Mouse (Mus musculus) limb, embryonic 11.5 days (tissue): ENCODE results near the gene Mndal. TPM values are rescaled to one million over a fixed set of nuclear protein-coding genes. Genes with fewer than 3 reads are reported as not detected.
A peak's percentile ranks its signal among the peaks of the same experiment; 100 is the strongest.
"Not testable (repeated sequence)": the region's sequence is repeated elsewhere in the genome, so short reads cannot be mapped to it uniquely, and the experiment has no call there.

Source experiments
- ATAC-seq: fragments of 200-750 bp; cut with Nextera tagmentation; 2 replicates; pipeline ENCODE4 v1.8.0; 2017; ENCODE audit warnings: low read depth; ENCODE audit not compliant: insufficient number of reproducible peaks, low FRiP score, low TSS enrichment
- DNase-seq: peaks from one replicate; pipeline ENCODE4 v3.0.0-alpha.2; 2015; ENCODE audit warnings: low spot score
- H3K27ac ChIP-seq: fragments of 300-500 bp; sonication (generic); replicated peaks from 2 replicates; pipeline ENCODE4 v1.5.1; 2014; ENCODE audit warnings: low read depth, mild to moderate bottlenecking, low read length
- H3K27me3 ChIP-seq: fragments of 300-500 bp; sonication (generic); 2 replicates; pipeline ENCODE4 v1.6.1; 2014; ENCODE audit warnings: mild to moderate bottlenecking, low read length, mixed read lengths; ENCODE audit not compliant: control insufficient read depth, insufficient read depth
- H3K36me3 ChIP-seq: fragments of 300-500 bp; sonication (generic); 2 replicates; pipeline ENCODE4 v1.6.1; 2014; ENCODE audit warnings: mild to moderate bottlenecking, low read length, moderate library complexity, mixed read lengths; ENCODE audit not compliant: control insufficient read depth, insufficient read depth
- H3K4me1 ChIP-seq: fragments of 300-500 bp; sonication (generic); 2 replicates; pipeline ENCODE4 v1.6.1; 2014; ENCODE audit warnings: low read length, mixed read lengths; ENCODE audit not compliant: control insufficient read depth, insufficient read depth
- H3K4me2 ChIP-seq: fragments of 300-500 bp; sonication (generic); 2 replicates; pipeline ENCODE4 v1.6.1; 2014; ENCODE audit warnings: low read depth, mild to moderate bottlenecking, moderate library complexity; ENCODE audit not compliant: severe bottlenecking
- H3K4me3 ChIP-seq: fragments of 300-500 bp; sonication (generic); 2 replicates; pipeline ENCODE4 v1.5.1; 2014; ENCODE audit warnings: low read depth, low read length
- H3K9ac ChIP-seq: fragments of 300-500 bp; sonication (generic); 2 replicates; pipeline ENCODE4 v1.6.1; 2014; ENCODE audit warnings: mild to moderate bottlenecking, low read length
- H3K9me3 ChIP-seq: fragments of 300-500 bp; sonication (generic); 2 replicates; pipeline ENCODE4 v1.6.1; 2016; ENCODE audit warnings: low read length; ENCODE audit not compliant: control insufficient read depth
- WGBS: fragments of 180-500 bp; shearing (Covaris S2); extraction: QIAGEN DNeasy Blood & Tissue Kit; methylation state at CpG from one replicate; pipeline ENCODE4 v1.1.7; 2014; 5-methylcytosine and 5-hydroxymethylcytosine counted together
- polyA plus RNA-seq: library from polyadenylated mRNA; unstranded; fragments of >200 nt; fragmentation: Nextera tagmentation; extraction: Ambion mirVana; gene quantifications from 2 replicates; pipeline ENCODE4 v1.2.1, GENCODE M21; 2014

The Mndal gene
- polyA plus RNA-seq, 1 experiment from 2014 or later, result 0.32 TPM

GRCm38 (mm10) chr1:173878264-173878663 lies 64.0 kb downstream of the Mndal start:
- WGBS, result 90% methylated on average over 6 of the region's 6 CpGs
- DNase-seq, H3K27me3 ChIP-seq, H3K27ac ChIP-seq, H3K4me3 ChIP-seq, H3K9ac ChIP-seq, H3K4me1 ChIP-seq, H3K36me3 ChIP-seq, ATAC-seq, H3K9me3 ChIP-seq, H3K4me2 ChIP-seq: not testable (repeated sequence)

GRCm38 (mm10) chr1:173877125-173877524 lies 65.2 kb downstream of the Mndal start:
- H3K27ac ChIP-seq, H3K4me1 ChIP-seq, H3K9ac ChIP-seq, H3K4me3 ChIP-seq, H3K36me3 ChIP-seq, H3K9me3 ChIP-seq, DNase-seq, H3K27me3 ChIP-seq, ATAC-seq, H3K4me2 ChIP-seq: not testable (repeated sequence)
- 70% methylated on average over 1 of the region's 1 CpGs for WGBS

GRCm38 (mm10) chr1:173868586-173868985 lies 73.7 kb downstream of the Mndal start:
- H3K9me3 ChIP-seq, DNase-seq: not testable (repeated sequence)
- 79% methylated on average over 1 of the region's 1 CpGs for WGBS

GRCm38 (mm10) chr1:173866504-173866903 lies 75.8 kb downstream of the Mndal start:
- H3K27me3 ChIP-seq, result no peaks in the 10 kb centered on the region
- H3K9ac ChIP-seq, result no peak overlapping the region
- H3K4me2 ChIP-seq, result no peak overlapping the region
- no peaks in the 10 kb centered on the region for H3K4me1 ChIP-seq
- ATAC-seq (no peak), DNase-seq (no peak)
- H3K36me3 ChIP-seq, result no peaks in the 10 kb centered on the region
- no peak overlapping the region for H3K4me3 ChIP-seq
- WGBS, result 86% methylated on average over 12 of the region's 12 CpGs
- H3K27ac ChIP-seq, result no peak overlapping the region
- no peaks in the 10 kb centered on the region for H3K9me3 ChIP-seq

More at GRCm38 (mm10) chr1:173868586-173868985, 73.7 kb downstream of the Mndal start:
- ATAC-seq, H3K36me3 ChIP-seq, H3K4me3 ChIP-seq, H3K4me1 ChIP-seq, H3K27ac ChIP-seq, H3K27me3 ChIP-seq, H3K9ac ChIP-seq, H3K4me2 ChIP-seq: not testable (repeated sequence)

GRCm38 (mm10) chr1:173853711-173854110 lies 88.6 kb downstream of the Mndal start:
- not testable (repeated sequence) for DNase-seq, H3K9ac ChIP-seq, ATAC-seq

GRCm38 (mm10) chr1:173852853-173853252 lies 89.4 kb downstream of the Mndal start:
- not testable (repeated sequence) for H3K27ac ChIP-seq, H3K9me3 ChIP-seq, H3K4me2 ChIP-seq, H3K9ac ChIP-seq, H3K36me3 ChIP-seq, DNase-seq, H3K4me3 ChIP-seq, ATAC-seq, H3K27me3 ChIP-seq, H3K4me1 ChIP-seq
- WGBS, result 63% methylated on average over 4 of the region's 4 CpGs

More at GRCm38 (mm10) chr1:173853711-173854110, 88.6 kb downstream of the Mndal start:
- not testable (repeated sequence) for H3K27ac ChIP-seq, H3K36me3 ChIP-seq, H3K4me1 ChIP-seq, H3K4me2 ChIP-seq, H3K9me3 ChIP-seq, H3K27me3 ChIP-seq, H3K4me3 ChIP-seq

- H3K4me3 ChIP-seq, H3K4me2 ChIP-seq, ATAC-seq, H3K27ac ChIP-seq, H3K36me3 ChIP-seq, DNase-seq, H3K9ac ChIP-seq, H3K4me1 ChIP-seq, H3K27me3 ChIP-seq, H3K9me3 ChIP-seq: not testable (repeated sequence)
- WGBS, result 79% methylated on average over 4 of the region's 4 CpGs
These were observed 96.1 kb downstream of the Mndal start for GRCm38 (mm10) chr1:173846193-173846592.

GRCm38 (mm10) chr1:173844754-173845153 lies 97.5 kb downstream of the Mndal start:
- Histone ChIP-seq H3K27ac (no peak overlapping the region), H3K9ac (no peak overlapping the region), H3K9me3 (no peaks in the 10 kb centered on the region), H3K4me3 (no peak overlapping the region), H3K27me3 (no peaks in the 10 kb centered on the region), H3K4me1 (no peaks in the 10 kb centered on the region), H3K4me2 (no peak overlapping the region), H3K36me3 (no peaks in the 10 kb centered on the region)
- DNase-seq (no peak), ATAC-seq (0 out of 2 replicates have a peak, but pooled peaks have one; percentile 44)
- WGBS, result 97% methylated on average over 1 of the region's 1 CpGs

- ATAC-seq, H3K36me3 ChIP-seq, H3K4me2 ChIP-seq, DNase-seq, H3K27me3 ChIP-seq, H3K27ac ChIP-seq, H3K4me1 ChIP-seq, H3K4me3 ChIP-seq, H3K9ac ChIP-seq, H3K9me3 ChIP-seq: not testable (repeated sequence)
- WGBS, result 9% methylated on average over 2 of the region's 2 CpGs
These were observed 120.8 kb downstream of the Mndal start for GRCm38 (mm10) chr1:173821481-173821803.
